Mouse (Mus musculus) kidney, embryonic 15.5 days (tissue): ENCODE data around the gene Taok3. TPM values are rescaled to one million over a fixed set of nuclear protein-coding genes. Genes with fewer than 3 reads are reported as not detected.
A peak's percentile ranks its signal among the peaks of the same experiment; 100 is the strongest.

Experiments used
- ATAC-seq: fragments of 200-750 bp; cut with Nextera tagmentation; replicated peaks from 2 replicates; pipeline ENCODE4 v1.8.0; 2017; ENCODE audit warnings: moderate TSS enrichment; ENCODE audit not compliant: low FRiP score
- H3K27ac ChIP-seq: fragments of 300-500 bp; sonication (generic); 2 replicates; pipeline ENCODE4 v1.5.1; 2015; ENCODE audit warnings: mild to moderate bottlenecking, inconsistent platforms
- H3K27me3 ChIP-seq: fragments of 300-500 bp; sonication (generic); 2 replicates; pipeline ENCODE4 v1.6.1; 2015; ENCODE audit warnings: inconsistent platforms
- H3K36me3 ChIP-seq: fragments of 300-500 bp; sonication (generic); 2 replicates; pipeline ENCODE4 v1.6.1; 2015; ENCODE audit warnings: inconsistent platforms
- H3K4me1 ChIP-seq: fragments of 300-500 bp; sonication (generic); 2 replicates; pipeline ENCODE4 v1.6.1; 2015; ENCODE audit warnings: inconsistent platforms
- H3K4me2 ChIP-seq: fragments of 300-500 bp; sonication (generic); 2 replicates; pipeline ENCODE4 v1.6.1; 2015; ENCODE audit warnings: moderate library complexity, mild to moderate bottlenecking, inconsistent platforms
- H3K4me3 ChIP-seq: fragments of 300-500 bp; sonication (generic); replicated peaks from 2 replicates; pipeline ENCODE4 v1.5.1; 2015; ENCODE audit warnings: mild to moderate bottlenecking, inconsistent platforms
- H3K9ac ChIP-seq: fragments of 300-500 bp; sonication (generic); 2 replicates; pipeline ENCODE4 v1.6.1; 2015; ENCODE audit warnings: mild to moderate bottlenecking, inconsistent platforms
- H3K9me3 ChIP-seq: fragments of 300-500 bp; sonication (generic); replicated peaks from 2 replicates; pipeline ENCODE4 v1.6.1; 2016; ENCODE audit warnings: inconsistent platforms
- WGBS: fragments of 180-500 bp; shearing (Covaris S2); methylation state at CpG from one replicate; pipeline ENCODE4 v1.1.7; 2015; ENCODE audit warnings: mixed read lengths; 5-methylcytosine and 5-hydroxymethylcytosine counted together
- polyA plus RNA-seq: library from polyadenylated mRNA; unstranded; fragments of >200 nt; fragmentation: Nextera tagmentation; extraction: Ambion mirVana; gene quantifications from 2 replicates; pipeline ENCODE4 v1.2.1, GENCODE M21; 2015

Taok3 gene
- polyA plus RNA-seq, 1 experiment from 2014 or later, result 17.1 TPM

DNA sequence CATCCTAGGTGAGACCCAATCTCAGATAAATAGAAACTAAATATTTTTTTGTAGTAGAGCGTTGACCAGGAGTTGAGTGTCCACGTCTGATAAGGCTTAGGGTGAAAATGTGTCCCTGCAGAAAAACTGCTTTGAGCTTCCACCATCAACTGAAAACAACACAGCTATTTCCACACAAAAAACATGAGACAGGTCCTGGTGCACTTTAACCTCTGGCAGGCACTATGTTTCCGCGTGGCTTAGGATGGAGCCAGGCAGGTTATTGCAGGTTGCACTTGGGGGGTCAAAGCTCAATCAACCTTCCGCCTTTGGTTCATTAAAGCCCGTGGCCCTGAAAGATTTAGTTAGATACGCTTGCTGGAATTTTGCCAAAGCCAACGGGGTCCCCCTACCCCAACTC lies 1.1 kb upstream of the Taok3 start:
- WGBS, result 50% methylated on average over 8 of the region's 8 CpGs
- Histone ChIP-seq H3K27ac (0 out of 2 replicates have a peak overlapping the region, but pooled peaks have one; percentile 5), H3K4me2 (peak overlapping the region; percentile 93)

DNA sequence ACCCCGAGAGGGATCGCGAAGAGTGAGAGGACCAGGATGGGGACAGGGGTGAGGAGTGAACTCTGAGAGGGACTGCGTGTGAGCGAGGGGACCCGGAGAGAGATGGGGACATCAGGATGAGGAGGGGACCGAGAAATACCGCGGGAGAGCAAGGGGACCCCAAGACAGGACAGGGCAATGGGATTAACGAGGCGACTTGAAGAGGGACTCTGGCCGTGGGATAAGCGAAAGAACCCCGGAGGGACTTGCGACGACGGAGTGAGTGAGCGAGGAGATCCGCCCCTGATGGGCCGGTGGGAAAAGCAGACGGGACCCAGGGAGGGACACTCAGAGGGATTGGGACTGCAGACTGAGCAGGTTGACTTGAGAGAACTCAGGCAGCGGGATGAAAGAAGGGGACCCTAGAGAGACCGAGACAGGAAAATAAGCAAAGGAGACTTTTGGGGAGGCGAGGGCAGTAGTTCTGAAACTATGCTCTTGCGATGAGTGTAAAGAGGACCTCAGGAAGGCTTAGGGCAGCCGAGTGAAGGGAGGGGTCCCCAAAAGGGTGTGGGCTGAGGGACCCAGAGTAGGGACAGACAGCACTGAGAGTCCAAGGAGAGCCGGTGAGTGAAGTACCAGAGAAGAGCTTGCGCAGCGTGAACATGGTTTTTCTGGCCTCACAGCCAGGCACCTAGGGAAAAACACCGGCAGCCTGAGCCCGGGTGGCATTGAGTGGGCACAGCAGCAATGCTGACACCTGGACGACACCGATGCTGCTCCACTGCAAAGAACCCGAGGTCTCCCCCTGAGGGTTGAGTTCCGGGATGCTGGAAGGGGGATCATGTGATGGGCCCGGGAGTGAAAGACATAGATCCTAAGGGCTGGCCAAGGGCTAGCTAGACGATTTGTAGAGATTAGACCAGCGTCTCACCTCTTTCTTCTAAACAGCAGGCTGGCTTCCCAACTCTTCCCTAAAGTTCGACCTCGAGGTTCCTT lies 849 bp downstream of the Taok3 start:
- H3K36me3 ChIP-seq, result peaks cover 5% of the 10 kb centered on the region; the same call in 1 of the 2 replicates
- no peak overlapping the region for H3K27ac ChIP-seq
- H3K9ac ChIP-seq, result peak overlapping the region; percentile 66
- peaks cover 34% of the 10 kb centered on the region for H3K4me1 ChIP-seq
- peak overlapping the region; percentile 93 for H3K4me2 ChIP-seq
- H3K9me3 ChIP-seq, result no peaks in the 10 kb centered on the region
- H3K27me3 ChIP-seq, result no peaks in the 10 kb centered on the region
- H3K4me3 ChIP-seq, result peak overlapping the region; percentile 89
- WGBS, result under 1% methylated on average over 40 of the region's 40 CpGs
- ATAC-seq, result no peak

More for the DNA sequence above, 1.1 kb upstream of the Taok3 start:
- no peak for ATAC-seq
- H3K4me3 ChIP-seq, result no peak overlapping the region; the same call in 1 of the 2 replicates
- H3K4me1 ChIP-seq, result peaks cover 40% of the 10 kb centered on the region
- peaks cover under 1% of the 10 kb centered on the region; the same call in 1 of the 2 replicates for H3K36me3 ChIP-seq
- no peaks in the 10 kb centered on the region for H3K9me3 ChIP-seq
- no peak overlapping the region for H3K9ac ChIP-seq
- H3K27me3 ChIP-seq, result no peaks in the 10 kb centered on the region

DNA sequence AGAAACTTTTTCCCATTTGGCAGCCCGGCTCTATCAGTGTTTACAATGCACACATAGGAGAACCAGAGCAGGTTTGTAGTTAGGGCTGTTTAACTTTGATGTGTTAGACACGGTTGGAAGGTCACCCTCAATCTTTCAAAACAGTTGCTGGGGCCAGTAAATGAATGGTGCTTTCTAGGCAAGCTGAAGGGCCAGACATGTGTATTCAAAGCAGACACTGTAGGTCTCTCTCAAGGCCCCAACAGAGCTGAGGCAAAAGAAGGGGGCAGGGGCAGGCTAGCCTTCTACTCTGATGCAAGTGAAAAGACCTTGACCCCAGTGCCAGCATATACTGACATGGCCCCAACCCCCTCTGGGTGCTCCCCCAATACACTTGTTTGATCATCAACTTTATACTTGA lies 1.7 kb downstream of the Taok3 start:
- no peak overlapping the region; the same call in 1 of the 2 replicates for H3K9ac ChIP-seq
- peaks cover 5% of the 10 kb centered on the region; the same call in 1 of the 2 replicates for H3K36me3 ChIP-seq
- peak overlapping the region; percentile 93 for H3K4me2 ChIP-seq
- peak overlapping the region; percentile 64 for H3K27ac ChIP-seq
- H3K9me3 ChIP-seq, result no peaks in the 10 kb centered on the region
- peaks cover 30% of the 10 kb centered on the region for H3K4me1 ChIP-seq
- ATAC-seq, result no peak
- no peaks in the 10 kb centered on the region for H3K27me3 ChIP-seq
- WGBS, result 4% methylated on average over 2 of the region's 2 CpGs
- peak overlapping the region; percentile 89 for H3K4me3 ChIP-seq

DNA sequence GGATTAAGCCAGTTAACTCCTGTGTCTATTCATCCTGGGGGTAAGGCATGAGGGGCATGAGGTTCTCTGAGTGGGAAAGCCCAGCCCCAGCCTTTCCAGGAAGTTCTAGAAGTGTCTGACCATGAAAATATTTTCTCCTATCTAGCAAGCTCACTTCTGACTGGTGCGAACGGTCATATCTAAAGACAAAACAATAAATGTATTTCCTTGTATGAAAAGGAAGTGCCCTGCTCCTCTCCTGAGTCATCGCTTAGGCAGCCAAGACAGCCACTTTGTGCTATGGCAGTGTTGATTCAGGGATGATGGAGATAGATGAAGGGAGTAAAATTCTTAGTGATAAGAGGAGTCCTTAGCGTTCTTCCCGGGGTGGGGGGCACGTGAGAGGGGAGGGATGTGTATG lies 3.2 kb downstream of the Taok3 start:
- Histone ChIP-seq H3K4me2 (no peak overlapping the region), H3K36me3 (peaks cover 5% of the 10 kb centered on the region; the same call in 1 of the 2 replicates), H3K9me3 (no peaks in the 10 kb centered on the region), H3K27me3 (no peaks in the 10 kb centered on the region), H3K27ac (no peak overlapping the region), H3K9ac (no peak overlapping the region), H3K4me1 (peaks cover 30% of the 10 kb centered on the region), H3K4me3 (no peak overlapping the region)
- WGBS, result 79% methylated on average over 6 of the region's 6 CpGs
- ATAC-seq, result no peak

DNA sequence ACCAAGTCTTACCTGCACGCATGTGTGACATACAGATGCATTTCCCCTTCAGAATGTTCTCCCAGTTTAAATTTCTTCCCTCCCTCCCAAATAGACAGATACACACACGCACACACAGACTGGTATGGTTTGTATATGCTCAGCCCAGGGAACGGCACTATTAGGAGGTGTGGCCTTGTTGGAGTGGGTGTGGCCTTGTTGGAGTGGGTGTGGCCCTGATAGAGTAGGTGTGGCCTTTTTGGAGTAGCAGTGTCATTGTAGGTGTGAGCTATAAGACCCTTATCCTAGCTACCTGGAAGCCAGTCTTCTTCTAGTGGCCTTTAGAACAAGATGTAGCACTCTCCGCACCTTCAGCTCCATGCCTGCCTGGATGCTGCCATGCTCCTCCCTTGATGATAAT lies 3.9 kb downstream of the Taok3 start:
- no peaks in the 10 kb centered on the region for H3K9me3 ChIP-seq
- no peak overlapping the region for H3K4me2 ChIP-seq
- no peak for ATAC-seq
- H3K36me3 ChIP-seq, result peaks cover 5% of the 10 kb centered on the region; the same call in 1 of the 2 replicates
- H3K27me3 ChIP-seq, result no peaks in the 10 kb centered on the region
- H3K4me3 ChIP-seq, result no peak overlapping the region
- WGBS, result 91% methylated on average over 4 of the region's 4 CpGs
- no peak overlapping the region for H3K27ac ChIP-seq
- no peak overlapping the region for H3K9ac ChIP-seq
- peaks cover 27% of the 10 kb centered on the region for H3K4me1 ChIP-seq

DNA sequence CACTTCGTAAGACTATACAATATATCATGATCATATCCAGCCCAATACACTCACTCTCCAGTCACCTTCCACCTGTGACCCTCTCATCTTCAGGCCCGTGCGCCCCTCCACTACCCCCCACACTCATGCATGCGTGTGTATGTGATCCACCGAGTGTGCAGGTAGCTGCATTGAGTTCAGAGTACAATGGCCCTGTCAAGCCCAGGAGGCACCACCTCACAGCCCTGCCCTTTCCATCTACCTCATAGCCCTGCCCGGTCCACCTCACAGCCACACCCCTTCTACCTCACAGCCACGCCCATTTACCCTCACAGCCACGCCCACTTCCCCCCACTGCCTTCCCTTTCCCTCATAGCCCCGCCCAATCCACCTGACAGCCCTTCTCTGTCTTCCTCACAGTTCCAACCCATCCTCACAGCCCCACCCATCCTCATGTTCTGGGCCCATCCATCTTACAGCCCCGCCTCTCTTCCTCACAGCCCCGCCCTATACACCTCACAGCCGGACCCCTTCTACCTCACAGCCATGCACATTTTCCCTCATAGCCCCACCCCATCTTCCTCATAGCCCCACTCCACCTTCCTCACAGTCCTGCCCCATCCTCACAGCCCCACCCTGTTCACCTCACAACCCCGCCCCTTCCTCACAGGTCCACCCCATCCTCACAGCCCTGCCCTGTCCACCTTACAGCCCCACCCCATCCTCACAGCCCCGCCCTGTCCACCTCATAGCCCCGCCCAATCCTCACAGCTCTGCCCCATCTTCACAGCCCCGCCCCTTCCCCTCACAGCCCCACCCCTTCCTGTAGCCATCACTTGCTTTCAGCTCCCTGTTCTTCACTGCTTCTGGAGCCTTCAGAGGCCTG lies 5.8 kb downstream of the Taok3 start:
- Histone ChIP-seq H3K36me3 (peaks cover 5% of the 10 kb centered on the region; the same call in 1 of the 2 replicates), H3K27me3 (no peaks in the 10 kb centered on the region), H3K27ac (no peak overlapping the region), H3K4me1 (peaks cover 19% of the 10 kb centered on the region), H3K9ac (no peak overlapping the region), H3K9me3 (no peaks in the 10 kb centered on the region), H3K4me2 (no peak overlapping the region), H3K4me3 (no peak overlapping the region)
- 0 out of 2 replicates have a peak, but pooled peaks have one; percentile 31 for ATAC-seq
- WGBS, result 79% methylated on average over 16 of the region's 16 CpGs

DNA sequence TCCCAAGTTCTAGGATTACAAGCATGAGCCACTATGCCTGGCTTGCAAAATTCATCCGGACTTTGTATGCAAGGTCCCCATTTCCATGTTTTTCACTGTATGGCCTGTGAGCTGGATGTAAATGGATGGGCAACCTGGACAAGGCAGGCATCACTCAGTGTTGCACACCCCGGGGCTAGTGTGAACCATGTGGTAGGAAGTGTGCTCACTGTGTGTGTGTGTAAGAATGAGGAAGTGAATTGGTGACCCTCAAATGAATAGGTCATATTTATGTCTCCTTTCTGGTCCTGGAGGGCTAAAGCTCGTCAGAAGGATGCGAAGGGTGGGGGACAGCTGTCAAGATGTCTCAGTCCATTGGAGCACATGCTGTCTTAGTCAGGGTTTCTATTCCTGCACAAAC lies 7.1 kb downstream of the Taok3 start:
- Histone ChIP-seq H3K27ac (no peak overlapping the region), H3K4me3 (no peak overlapping the region), H3K27me3 (no peaks in the 10 kb centered on the region), H3K9ac (no peak overlapping the region), H3K9me3 (no peaks in the 10 kb centered on the region), H3K4me2 (no peak overlapping the region), H3K4me1 (peaks cover 7% of the 10 kb centered on the region), H3K36me3 (peaks cover 5% of the 10 kb centered on the region; the same call in 1 of the 2 replicates)
- 73% methylated on average over 4 of the region's 4 CpGs for WGBS
- ATAC-seq, result no peak

DNA sequence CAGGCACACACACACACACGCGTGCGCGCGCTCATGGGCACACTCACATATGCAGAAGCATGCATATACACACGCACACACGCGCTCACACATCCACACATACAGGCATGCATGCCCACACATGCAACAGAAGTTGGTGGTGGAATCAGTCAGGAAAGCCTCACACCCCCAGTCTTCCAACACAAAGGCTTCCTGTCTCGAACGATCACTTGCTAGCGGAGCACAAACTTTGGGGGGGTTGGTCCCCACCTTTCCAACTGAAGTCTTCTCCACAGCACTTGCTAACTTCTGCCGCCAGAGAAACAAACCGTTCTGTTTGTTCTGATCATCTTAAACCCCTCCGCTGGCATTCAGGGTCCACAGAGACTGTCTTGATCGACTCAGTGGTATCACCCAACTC lies 10.8 kb downstream of the Taok3 start:
- no peak for ATAC-seq
- H3K4me3 ChIP-seq, result no peak overlapping the region
- no peak overlapping the region for H3K9ac ChIP-seq
- peaks cover 18% of the 10 kb centered on the region for H3K4me1 ChIP-seq
- no peaks in the 10 kb centered on the region for H3K36me3 ChIP-seq
- 91% methylated on average over 15 of the region's 15 CpGs for WGBS
- no peak overlapping the region for H3K27ac ChIP-seq
- H3K27me3 ChIP-seq, result no peaks in the 10 kb centered on the region
- H3K4me2 ChIP-seq, result no peak overlapping the region
- no peaks in the 10 kb centered on the region for H3K9me3 ChIP-seq

DNA sequence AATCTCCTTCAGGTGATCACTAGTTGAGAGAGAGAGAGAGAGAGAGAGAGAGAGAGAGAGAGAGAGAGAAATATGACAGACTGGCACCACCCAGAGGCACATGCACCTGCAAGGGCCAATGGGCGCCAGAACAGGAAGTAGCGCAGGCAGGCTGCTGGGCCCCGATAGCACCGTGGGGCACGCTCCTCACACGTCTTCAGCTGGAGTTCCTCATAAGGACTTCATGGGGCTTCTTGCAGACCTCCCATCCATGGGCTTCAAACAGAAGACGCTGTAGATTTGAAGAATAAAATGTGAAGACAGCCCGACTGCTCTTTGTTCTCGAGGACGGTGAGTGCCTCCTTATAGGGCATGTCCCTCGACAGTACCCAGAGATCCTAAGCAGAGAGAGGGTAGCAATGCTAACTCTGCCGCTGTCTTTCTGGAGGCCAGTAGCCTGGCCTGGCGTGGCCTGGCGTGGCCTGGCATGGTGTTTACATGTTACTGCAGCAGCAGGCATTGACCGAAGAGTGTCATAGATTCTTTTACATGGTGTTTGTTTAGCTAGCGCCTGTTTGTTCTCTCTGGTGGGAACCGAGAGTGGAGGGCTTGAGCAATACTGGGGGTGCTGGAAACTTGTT lies 13.6 kb downstream of the Taok3 start:
- Histone ChIP-seq H3K9ac (no peak overlapping the region), H3K27ac (peak overlapping the region; percentile 43; the same call in 1 of the 2 replicates), H3K27me3 (no peaks in the 10 kb centered on the region), H3K4me1 (peaks cover 45% of the 10 kb centered on the region), H3K4me3 (no peak overlapping the region), H3K4me2 (no peak overlapping the region), H3K9me3 (no peaks in the 10 kb centered on the region), H3K36me3 (no peaks in the 10 kb centered on the region)
- no peak; the same call in 1 of the 2 replicates for ATAC-seq
- 85% methylated on average over 17 of the region's 17 CpGs for WGBS

DNA sequence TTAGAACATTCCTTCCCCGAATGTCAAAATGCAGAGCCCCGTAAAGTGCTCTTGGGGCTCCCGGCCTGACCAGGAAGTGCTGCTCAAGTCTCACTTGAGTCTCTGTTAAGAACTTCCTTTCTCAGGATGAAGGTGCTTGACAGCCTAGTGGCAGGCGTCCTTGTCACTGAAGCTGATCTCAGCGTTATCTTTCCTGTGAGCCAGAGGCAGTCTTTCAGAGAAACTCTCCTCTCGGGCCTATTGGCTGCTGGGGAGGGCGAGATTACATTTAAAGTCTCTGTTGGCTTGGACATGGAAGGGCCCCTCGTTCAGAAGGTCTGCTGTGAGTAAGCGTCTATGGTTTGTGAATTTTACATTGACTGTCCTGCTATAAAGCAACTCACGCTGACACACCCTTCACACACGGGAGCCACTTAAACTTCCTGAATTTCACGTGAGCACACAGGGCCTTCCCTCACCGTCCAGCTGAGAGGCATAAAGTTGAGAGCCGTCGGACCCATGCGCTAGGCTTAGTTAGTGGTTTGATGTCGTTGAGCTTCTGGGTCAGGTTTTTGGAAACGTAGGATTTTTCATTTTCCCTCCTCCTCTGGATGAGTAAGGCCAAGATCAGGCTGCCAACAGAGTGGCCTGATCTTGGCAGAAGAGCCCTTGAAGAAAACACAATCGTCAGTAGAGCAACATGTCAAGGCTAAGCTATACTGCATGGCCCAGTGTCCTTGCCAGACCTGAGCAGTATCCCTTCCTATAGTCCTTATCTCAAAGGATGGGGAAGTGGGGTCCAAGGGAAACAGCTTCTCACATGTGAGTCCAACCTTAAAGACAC lies 14.3 kb downstream of the Taok3 start:
- Histone ChIP-seq H3K36me3 (no peaks in the 10 kb centered on the region), H3K27ac (peak overlapping the region; percentile 43; the same call in 1 of the 2 replicates), H3K4me1 (peaks cover 48% of the 10 kb centered on the region), H3K4me2 (no peak overlapping the region), H3K4me3 (no peak overlapping the region), H3K27me3 (no peaks in the 10 kb centered on the region), H3K9ac (no peak overlapping the region), H3K9me3 (no peaks in the 10 kb centered on the region)
- ATAC-seq, result no peak
- 61% methylated on average over 19 of the region's 19 CpGs for whole genome bisulfite sequencing
